Mouse (Mus musculus): ENCODE measurements around the gene Gm9857.

- TF ChIP-seq CTCF (conservative IDR thresholded peaks at IDR 0.05; ENCODE audit: low read length) (no peak), NANOG (IDR thresholded peaks at IDR 0.05; ENCODE audit: borderline replicate concordance, low read length) (no peak)
Observed at GRCm38 (mm10) chr3:108915999-108916398, 24.2 kb downstream of the Gm9857 start.
